Mouse (Mus musculus) lung, postnatal 25 days (tissue): Measurements from ENCODE around the gene Krtap19-3.

Source experiments
- DNase-seq: peaks from one replicate; pipeline ENCODE4 v3.0.0; 2022; ENCODE audit warnings: low spot score

The Krtap19-3 gene

DNA sequence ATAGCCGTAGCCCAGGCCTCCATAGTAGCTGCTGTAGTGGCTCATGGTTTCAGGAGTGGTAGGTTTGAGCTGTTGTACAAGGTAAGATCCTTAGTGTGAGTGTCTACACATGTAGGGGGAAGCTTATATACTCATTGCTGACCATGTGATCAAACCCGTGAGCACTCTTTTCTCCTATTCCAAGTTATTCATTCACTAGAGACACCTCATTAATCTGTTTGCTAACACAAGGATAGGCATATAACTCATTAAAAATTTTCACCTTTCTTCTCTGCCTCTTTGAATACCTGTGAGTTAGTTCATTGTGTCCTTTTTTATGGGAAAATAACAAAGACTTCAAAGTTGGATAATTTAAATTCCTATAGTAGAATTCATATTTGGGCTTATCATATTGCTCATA, at the start of gene Krtap19-3:
TSS of gene Krtap19-3 (minus strand) at position 101 of the 400 bp plus-strand sequence.
- DNase-seq, result no peak

DNA sequence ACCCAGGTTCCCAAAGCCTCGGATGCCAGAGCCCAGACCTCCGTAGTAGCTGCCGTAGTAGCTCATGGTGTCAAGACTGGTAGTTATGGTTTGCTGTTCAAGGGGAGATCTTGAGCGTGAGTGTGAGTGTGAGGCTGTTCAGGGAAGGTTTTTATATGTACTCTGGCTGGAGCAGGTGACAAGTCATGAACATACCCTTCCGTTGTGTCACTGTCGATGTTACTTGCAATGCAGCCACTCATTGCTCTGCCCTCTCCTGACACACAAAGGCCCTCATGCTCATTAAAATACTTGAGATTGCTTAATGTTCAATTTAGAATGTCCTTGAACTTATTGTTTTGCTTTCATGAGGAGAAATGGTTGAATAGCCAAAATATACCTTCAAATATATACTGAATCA, 18.5 kb upstream of the Krtap19-3 start, which contains the start of gene Krtap19-5:
TSS of gene Krtap19-5 (minus strand) at position 101 of the 400 bp plus-strand sequence.
- DNase-seq, result no peak

DNA sequence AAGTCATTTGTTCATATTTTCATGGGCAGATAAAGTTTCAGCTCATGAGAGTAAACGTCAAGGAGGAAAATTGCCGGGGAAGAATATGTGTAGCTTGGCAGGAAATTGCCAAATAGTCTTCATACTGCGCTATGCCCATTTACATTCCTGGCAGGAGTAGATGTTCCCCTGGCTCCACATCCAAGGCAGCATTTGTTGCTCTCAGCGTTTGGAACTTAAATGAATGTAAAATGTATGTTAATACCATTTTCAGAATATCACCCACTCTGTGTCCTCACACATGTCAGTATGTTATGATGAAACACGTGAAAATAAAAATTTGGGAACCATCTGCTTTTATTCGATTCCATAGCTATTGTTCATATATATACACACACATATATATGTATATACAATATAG, 9.0 kb upstream of the Krtap19-3 start:
- no peak for DNase-seq

DNA sequence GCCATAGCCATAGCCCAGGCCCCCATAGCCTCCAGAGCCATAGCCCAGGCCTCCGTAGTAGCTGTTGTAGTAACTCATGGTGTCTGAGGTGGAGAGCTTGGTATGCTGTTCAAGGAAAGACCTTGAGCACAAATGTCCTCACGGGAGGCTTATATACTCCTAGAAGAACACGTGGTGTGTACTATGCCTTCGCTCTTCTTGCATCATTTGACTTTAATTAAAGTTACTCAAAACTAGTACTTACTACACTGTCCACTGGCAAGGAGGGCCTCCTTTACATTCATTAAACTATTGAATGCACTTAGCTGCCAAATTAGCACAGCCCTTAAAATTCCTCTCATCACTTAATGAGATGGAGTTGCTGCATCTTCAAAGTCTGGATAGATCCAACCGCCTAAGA, 7.2 kb upstream of the Krtap19-3 start, which contains the start of gene Krtap19-4:
TSS of gene Krtap19-4 (minus strand) at position 101 of the 400 bp plus-strand sequence.
- no peak for DNase-seq

DNA sequence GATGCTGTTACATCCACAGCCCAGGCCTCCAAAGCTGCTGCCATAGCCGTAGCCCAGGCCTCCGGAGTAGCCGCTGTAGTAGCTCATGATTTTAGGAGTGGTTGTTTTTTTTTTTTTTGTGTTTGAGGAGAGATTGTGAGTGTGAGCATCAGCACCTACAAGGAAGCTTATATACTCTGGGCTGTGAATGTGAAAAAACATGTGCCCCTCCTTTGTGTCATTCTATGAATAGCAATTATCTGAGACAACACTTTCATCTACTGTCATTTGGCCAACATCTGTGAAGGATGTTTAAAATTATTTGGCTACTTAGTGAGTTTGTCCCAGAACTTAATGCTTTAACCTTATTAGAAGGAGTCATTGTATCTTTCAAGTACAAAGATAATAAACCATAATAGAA, 3.7 kb downstream of the Krtap19-3 start, which contains the start of gene Krtap19-2:
TSS of gene Krtap19-2 (minus strand) at position 101 of the 400 bp plus-strand sequence.
- DNase-seq, result no peak

DNA sequence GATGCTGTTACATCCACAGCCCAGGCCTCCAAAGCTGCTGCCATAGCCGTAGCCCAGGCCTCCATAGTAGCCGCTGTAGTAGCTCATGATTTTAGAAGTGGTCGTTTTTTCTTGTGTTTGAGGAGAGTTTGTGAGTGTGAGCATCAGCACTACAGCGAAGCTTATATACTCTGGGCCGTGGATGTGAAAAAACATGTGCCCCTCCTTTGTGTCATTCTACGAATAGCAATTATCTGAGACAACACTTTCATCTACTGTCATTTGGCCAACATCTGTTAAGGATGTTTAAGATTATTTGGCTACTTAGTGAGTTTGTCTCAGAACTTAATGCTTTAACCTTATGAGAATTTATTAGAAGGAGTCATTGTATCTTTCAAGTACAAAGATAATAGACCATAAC, 8.5 kb downstream of the Krtap19-3 start, which contains the start of gene Krtap19-1:
TSS of gene Krtap19-1 (minus strand) at position 101 of the 400 bp plus-strand sequence.
- DNase-seq, result no peak

DNA sequence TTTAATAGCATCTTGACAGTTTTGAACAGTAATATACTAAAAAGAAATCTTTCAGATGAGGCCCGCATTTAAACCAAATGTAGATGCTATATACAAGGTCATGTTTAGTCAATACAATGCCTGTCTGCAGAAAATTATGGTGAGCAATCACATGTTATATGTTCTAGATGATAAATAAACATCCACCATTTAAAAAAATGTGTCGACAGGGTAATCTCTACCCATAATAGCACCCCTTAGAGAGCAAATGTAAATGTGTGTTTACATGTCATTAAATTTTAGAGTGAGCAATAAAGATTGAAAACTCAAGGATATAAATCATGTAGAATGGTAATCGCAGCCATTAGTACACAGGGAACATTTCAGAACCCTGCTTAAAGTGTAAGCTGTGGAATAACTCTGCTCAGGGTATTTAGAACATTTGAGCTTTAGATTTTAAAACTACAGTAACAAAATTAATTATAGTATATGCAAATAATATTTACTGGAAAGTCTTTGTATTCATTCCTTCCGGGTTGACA, 12.9 kb downstream of the Krtap19-3 start:
- no peak for DNase-seq

DNA sequence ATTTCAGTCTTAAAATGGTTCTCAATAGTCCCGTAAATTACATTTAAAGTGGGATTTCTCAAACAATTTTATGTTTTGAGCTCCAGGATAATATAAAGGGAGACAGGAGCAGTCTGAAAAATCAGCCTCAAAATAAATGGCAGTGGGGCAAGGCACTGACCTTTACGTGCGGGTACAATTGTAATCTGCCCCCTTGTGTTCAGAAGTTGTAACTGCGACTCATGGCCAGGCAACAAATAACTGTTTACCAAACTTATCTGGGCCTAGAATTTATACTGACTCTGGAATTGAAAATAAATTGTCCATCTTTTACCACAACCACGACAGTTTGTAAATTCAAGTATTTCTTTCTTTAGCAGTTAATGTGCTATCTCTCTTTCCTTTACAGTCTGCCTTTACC, 26.4 kb downstream of the Krtap19-3 start:
- DNase-seq, result no peak

DNA sequence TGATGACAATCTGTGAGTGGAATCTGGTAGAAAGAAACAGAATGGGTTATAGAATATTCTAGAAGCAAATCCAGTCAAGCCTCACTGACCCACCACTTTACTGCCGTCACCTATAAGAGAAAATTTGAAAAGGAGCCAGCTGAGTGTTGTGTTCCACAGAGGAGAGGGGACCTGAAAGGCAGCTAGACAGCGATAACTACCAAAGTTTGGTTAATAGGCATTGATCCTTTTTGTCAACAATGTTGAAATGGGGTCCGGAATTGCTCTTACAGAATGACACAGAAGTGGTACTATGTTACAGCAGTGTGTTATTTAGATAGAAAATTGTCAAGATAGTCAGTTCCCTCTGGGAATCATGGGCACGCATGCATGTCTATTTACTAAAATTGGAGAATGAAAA, 29.3 kb downstream of the Krtap19-3 start:
- DNase-seq, result no peak

DNA sequence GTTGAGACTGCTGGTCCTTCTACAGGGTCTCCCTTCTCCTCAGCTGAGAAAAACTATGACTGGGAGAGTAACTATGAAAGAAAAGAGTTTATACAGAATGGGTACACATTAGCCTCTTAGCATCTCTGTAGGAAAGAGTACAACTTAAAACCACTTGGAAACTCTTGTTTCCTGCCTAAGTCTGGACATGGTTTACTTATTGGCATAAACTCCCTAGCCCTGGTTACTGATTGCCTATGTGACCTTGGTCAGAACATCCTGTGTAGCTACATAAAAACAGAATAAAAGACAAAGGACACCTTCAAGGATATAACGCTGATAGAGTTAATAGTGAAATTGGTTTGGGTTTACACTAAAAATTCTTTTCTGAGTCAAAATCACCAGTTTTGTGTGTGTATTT, 30.5 kb downstream of the Krtap19-3 start:
- no peak for DNase-seq
